Mouse (Mus musculus) heart, postnatal 0 days (tissue): ENCODE data around the gene Gm7534.

Experiments
- CTCF ChIP-seq: IDR thresholded peaks from 2 replicates; pipeline ENCODE4 v1.5.1; 2016; ENCODE audit warnings: antibody characterized with exemption, control low read depth, low read depth
- EP300 ChIP-seq: IDR thresholded peaks from 2 replicates; pipeline ENCODE4 v1.6.1; 2016; ENCODE audit warnings: antibody characterized with exemption, low read depth

- no peak for TF ChIP-seq CTCF
- no peak for TF ChIP-seq EP300
Observed at GRCm38 (mm10) chr4:134185569-134185968, 17.2 kb downstream of the Gm7534 start.
